Mouse (Mus musculus): Measurements from ENCODE around the gene Sgcd. TPM values are rescaled to one million over a fixed set of nuclear protein-coding genes. Genes with fewer than 3 reads are reported as not detected.
"Not testable (repeated sequence)": the region's sequence is repeated elsewhere in the genome, so short reads cannot be mapped to it uniquely, and the experiment has no call there.

Sgcd gene
- polyA plus RNA-seq, 1 experiment from 2014 or later, result 1.8 TPM

DNA sequence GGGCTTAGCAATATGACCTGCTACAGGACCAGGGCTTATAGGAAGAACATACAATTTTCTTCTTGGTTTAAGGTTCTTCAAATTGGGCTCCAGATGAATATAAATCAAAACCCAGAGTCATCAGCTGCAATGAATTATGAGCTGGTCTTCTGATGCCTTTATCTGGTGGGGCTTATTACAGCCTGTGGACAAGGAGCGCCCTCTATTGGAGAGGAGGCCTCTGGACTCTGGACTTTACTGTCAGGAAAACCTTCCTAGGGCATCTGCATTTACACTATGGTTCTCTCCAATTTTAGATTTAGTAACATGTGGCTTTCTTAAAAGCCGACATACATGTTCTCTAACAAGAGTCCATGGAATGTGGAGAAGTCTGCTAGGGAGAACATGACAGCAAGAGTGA is 98.5 kb downstream of the Sgcd start:
- no peaks in the 10 kb centered on the region for H3K9me3 ChIP-seq (replicated peaks)
- no peaks in the 10 kb centered on the region for H3K4me1 ChIP-seq
- no peak overlapping the region for H3K27ac ChIP-seq (replicated peaks)
- no peaks in the 10 kb centered on the region for H3K36me3 ChIP-seq
- no peak overlapping the region for H3K4me3 ChIP-seq
- no peaks in the 10 kb centered on the region for H3K27me3 ChIP-seq (ENCODE audit: low read depth, poor library complexity, severe bottlenecking)
- 56% methylated on average over 2 of the region's 2 CpGs for whole genome bisulfite sequencing
- peak; percentile 14 for DNase-seq (ENCODE audit: low spot score)

DNA sequence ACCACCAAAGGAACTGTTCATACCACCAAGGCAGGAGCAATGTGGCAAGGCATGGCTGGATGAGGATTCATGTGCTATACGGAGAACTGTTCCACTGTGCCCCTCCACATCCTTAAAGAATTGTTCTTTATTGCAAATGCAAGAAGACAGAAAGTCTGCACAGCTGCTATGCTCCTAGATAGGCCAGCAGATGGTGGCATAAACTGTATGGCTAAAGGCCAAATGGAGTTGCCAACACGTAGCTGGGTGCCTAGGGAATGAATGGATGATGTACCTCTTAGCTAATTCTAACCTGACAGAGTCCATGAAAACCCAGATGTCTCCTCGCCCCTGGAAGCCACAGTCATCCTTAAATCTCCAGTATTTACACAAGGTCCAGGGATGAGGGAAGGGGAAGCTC is 103.5 kb downstream of the Sgcd start:
- no peaks in the 10 kb centered on the region for H3K9me3 ChIP-seq (replicated peaks)
- H3K36me3 ChIP-seq, result no peaks in the 10 kb centered on the region
- H3K27ac ChIP-seq (replicated peaks), result no peak overlapping the region
- no peak for DNase-seq (ENCODE audit: low spot score)
- no peaks in the 10 kb centered on the region for H3K4me1 ChIP-seq
- no peak overlapping the region for H3K4me3 ChIP-seq
- H3K27me3 ChIP-seq (ENCODE audit: low read depth, poor library complexity, severe bottlenecking), result no peaks in the 10 kb centered on the region
- 80% methylated on average over 3 of the region's 3 CpGs for WGBS

DNA sequence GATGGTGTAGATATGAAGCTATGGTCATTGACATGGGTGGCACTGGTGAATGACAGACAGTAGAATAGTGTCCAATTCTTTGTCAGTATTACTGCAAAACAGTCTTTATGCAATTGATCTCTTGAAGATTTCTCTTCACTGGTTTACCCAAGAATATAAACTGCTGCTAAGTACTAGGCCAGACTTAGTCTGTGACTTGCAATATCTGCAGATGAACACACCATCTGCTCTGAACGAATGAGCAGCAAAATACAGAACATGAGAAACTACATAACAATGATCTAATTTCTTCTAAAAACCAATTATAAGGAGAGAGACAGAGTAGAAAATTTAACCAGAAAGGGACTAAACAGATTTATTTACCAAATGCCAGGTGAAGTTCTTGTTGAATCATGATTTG is 105.2 kb downstream of the Sgcd start:
- no peak for DNase-seq (ENCODE audit: low spot score)
- Histone ChIP-seq H3K4me3 (no peak overlapping the region), H3K4me1 (no peaks in the 10 kb centered on the region), H3K36me3 (no peaks in the 10 kb centered on the region), H3K27ac (replicated peaks) (no peak overlapping the region), H3K27me3 (ENCODE audit: low read depth, poor library complexity, severe bottlenecking) (no peaks in the 10 kb centered on the region), H3K9me3 (replicated peaks) (no peaks in the 10 kb centered on the region)
- WGBS, result 81% methylated on average over 1 of the region's 1 CpGs

DNA sequence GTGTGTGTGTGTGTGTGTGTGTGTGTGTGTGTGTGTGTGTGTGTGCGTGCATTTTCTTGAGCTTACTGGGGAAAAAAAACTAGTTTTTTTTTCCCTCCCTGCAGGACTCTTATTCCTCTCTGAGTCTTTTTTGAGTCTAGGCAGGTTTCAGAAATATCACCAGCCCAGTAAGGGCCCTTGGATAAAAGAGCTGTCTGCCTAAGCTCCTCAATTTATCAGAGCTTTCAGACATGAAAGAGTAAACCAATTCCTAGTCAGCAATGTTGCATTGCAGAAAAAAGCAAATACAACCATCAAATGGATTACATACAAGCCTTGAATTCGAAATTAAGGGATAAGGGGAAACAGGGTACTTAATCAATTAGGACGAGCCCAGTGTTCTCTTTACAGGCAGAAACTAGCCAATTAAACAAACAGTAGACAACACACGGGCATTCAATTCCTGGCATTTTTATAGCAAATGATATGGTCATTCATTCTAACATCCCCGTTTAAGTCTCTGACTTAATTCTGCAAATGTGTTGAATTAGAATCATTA is 112.1 kb downstream of the Sgcd start:
- Histone ChIP-seq H3K27me3 (ENCODE audit: low read depth, poor library complexity, severe bottlenecking) (no peaks in the 10 kb centered on the region), H3K9me3 (replicated peaks) (no peaks in the 10 kb centered on the region), H3K4me1 (no peaks in the 10 kb centered on the region), H3K4me3 (no peak overlapping the region), H3K27ac (replicated peaks) (no peak overlapping the region), H3K36me3 (no peaks in the 10 kb centered on the region)
- DNase-seq (ENCODE audit: low spot score), result no peak
- WGBS, result 69% methylated on average over 5 of the region's 5 CpGs

DNA sequence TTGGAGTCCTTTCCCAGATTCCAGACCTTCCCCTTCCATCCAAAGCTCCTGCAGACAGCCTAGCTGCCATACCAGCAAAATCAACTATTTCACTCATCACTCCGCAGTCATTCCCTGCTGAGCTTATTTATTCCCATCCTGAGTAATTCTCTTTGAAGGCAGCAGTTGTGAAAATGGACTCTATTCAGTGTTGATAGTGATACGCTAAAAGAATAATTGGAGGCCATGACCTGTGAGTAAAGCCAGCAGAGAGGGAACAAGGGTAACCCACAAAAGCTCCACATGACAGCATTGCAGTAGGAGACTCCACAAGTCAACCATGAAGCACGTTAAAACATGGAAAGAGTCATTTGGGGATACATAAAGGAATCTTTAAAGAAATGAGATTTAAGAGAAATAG is 142.9 kb downstream of the Sgcd start:
- H3K4me1 ChIP-seq, result peaks cover 12% of the 10 kb centered on the region
- no peak overlapping the region for H3K4me3 ChIP-seq
- peaks cover 23% of the 10 kb centered on the region for H3K27me3 ChIP-seq (ENCODE audit: low read depth, poor library complexity, severe bottlenecking)
- WGBS, result 18% methylated on average over 3 of the region's 3 CpGs
- H3K27ac ChIP-seq (replicated peaks), result no peak overlapping the region
- DNase-seq (ENCODE audit: low spot score), result peak; percentile 20
- H3K36me3 ChIP-seq, result no peaks in the 10 kb centered on the region
- H3K9me3 ChIP-seq (replicated peaks), result no peaks in the 10 kb centered on the region

DNA sequence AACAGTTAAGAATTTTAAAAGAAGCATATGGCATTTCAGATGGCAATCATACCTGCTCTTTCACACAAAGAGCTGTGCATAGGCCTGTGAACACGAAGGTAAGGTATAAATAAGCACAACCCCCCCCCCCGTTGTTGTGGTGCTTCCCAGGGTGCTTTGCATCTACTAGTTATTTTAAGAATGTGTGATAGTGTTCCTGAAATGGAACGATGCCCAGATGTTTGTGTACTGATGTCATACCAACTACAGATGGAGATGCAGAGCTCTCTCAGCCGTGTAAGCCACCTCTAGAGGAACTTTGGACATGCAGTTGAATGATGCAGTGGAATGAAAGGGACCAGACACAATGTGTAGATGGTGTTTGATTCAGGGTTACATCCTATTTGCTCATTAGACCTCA is 155.5 kb downstream of the Sgcd start:
- Histone ChIP-seq H3K4me1 (peaks cover 2% of the 10 kb centered on the region; the same call in 1 of the 2 replicates), H3K36me3 (no peaks in the 10 kb centered on the region), H3K27ac (replicated peaks) (no peak overlapping the region), H3K4me3 (no peak overlapping the region), H3K9me3 (replicated peaks) (no peaks in the 10 kb centered on the region), H3K27me3 (ENCODE audit: low read depth, poor library complexity, severe bottlenecking) (no peaks in the 10 kb centered on the region)
- WGBS, result 79% methylated on average over 4 of the region's 4 CpGs
- DNase-seq (ENCODE audit: low spot score), result no peak

DNA sequence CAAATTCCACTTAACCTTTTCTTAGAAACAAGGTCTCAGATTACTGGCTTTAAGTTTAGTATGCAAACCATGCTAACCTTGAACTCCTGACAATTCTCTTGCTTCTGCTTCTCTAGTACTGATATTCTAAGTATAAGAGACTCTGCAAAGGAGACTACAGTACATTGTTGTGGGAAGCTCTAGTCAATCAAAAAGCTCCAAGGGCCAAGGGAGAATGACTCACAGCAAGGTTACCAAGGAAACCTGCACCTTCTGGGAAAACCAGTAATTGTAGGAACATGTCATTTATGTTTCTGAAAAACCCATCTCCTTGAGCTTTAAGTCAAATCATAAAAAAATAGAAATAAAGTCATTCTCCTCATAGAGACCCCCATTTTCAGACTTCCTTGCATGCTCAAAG is 178.5 kb downstream of the Sgcd start:
- H3K27me3 ChIP-seq (ENCODE audit: low read depth, poor library complexity, severe bottlenecking), result no peaks in the 10 kb centered on the region

DNA sequence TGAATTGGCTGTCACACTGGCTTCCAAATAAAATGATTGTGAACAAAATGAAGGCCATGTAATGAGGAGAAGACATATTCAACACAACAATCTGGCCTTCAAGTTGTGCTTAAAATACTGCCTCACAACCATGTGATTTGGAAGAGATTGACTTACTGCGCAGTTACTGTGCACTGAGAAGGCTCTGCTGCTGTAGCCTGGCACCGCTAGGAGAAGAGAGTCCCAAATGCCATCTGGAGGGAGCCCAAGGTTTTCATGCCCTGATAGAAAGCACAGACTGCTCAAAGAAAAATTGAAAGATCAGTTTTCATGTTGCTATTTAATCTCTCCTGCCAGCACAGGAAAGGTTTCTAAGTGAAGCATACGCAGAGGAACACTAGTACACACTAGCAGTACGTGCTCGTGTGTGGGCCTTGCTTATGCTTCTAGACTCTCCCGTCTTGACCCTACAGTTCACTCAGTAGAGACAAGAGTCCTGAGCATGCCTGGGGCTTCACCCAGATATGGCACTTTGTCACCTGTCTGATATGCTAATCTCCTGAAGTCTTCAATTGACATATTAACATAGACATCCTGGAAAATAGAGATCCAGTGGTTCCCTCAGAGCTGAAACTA is 184.6 kb downstream of the Sgcd start:
- no peak for DNase-seq (ENCODE audit: low spot score)
- Histone ChIP-seq H3K4me1 (no peaks in the 10 kb centered on the region), H3K4me3 (no peak overlapping the region), H3K27me3 (ENCODE audit: low read depth, poor library complexity, severe bottlenecking) (no peaks in the 10 kb centered on the region), H3K9me3 (replicated peaks) (no peaks in the 10 kb centered on the region), H3K27ac (replicated peaks) (no peak overlapping the region), H3K36me3 (no peaks in the 10 kb centered on the region)
- 91% methylated on average over 6 of the region's 6 CpGs for WGBS

More for the DNA sequence above, 178.5 kb downstream of the Sgcd start:
- Histone ChIP-seq H3K9me3 (replicated peaks) (0 out of 2 replicates have a peak, but pooled peaks cover 7% of the 10 kb centered on the region), H3K4me3 (no peak overlapping the region), H3K4me1 (no peaks in the 10 kb centered on the region), H3K27ac (replicated peaks) (no peak overlapping the region), H3K36me3 (no peaks in the 10 kb centered on the region)
- DNase-seq (ENCODE audit: low spot score), result no peak

DNA sequence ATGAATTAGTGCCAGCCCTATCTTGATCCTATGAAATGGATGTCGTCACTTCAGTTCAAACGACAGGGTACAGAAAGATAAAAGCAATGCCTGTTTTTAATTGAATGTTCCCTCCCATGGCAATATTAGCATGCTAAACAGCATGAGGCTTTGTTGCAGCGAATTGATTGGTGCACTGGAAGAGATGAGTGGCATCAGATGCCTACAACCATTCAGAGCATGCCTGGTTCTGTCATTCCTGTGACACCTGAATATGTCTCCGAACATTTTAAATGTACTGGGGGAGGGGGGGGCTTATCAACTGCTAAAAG is 210.9 kb downstream of the Sgcd start:
- Histone ChIP-seq H3K4me3 (no peak overlapping the region), H3K27me3 (ENCODE audit: low read depth, poor library complexity, severe bottlenecking) (no peaks in the 10 kb centered on the region), H3K36me3 (no peaks in the 10 kb centered on the region), H3K9me3 (replicated peaks) (no peaks in the 10 kb centered on the region), H3K27ac (replicated peaks) (no peak overlapping the region), H3K4me1 (peaks cover 3% of the 10 kb centered on the region; the same call in 1 of the 2 replicates)
- WGBS, result 74% methylated on average over 4 of the region's 4 CpGs
- DNase-seq (ENCODE audit: low spot score), result no peak

DNA sequence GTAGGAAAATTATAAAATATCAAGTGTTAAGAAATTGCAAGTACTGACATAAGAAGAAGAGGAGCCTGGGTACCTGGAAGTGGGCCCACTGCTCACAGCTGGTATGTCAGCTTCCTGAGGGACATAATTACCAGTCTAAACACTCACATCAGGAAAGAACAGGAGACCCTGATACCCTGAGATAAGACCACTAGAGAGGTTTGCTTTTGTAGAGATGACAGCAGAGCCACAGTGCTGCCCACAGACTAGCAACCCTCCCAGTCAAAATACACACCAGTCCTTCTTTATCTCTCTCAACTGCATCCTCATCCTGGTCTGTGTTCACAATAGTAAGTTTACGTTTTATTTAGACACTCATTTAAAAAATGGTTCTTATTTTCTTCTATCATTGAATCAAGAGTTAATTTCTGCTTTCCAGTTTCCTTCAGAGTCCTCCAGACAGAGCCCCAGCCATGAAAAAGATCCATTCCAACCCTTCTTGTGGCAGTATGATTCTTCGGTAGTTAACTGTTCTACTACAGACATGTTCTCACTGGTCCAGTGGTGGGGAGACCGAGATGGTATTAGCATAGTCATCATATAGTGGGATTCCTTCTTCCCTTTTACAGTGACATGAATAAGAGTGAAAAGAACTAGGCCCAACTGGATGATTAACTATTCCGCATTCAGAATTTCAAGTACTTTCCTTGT is 211.4 kb downstream of the Sgcd start:
- no peak for DNase-seq (ENCODE audit: low spot score)

DNA sequence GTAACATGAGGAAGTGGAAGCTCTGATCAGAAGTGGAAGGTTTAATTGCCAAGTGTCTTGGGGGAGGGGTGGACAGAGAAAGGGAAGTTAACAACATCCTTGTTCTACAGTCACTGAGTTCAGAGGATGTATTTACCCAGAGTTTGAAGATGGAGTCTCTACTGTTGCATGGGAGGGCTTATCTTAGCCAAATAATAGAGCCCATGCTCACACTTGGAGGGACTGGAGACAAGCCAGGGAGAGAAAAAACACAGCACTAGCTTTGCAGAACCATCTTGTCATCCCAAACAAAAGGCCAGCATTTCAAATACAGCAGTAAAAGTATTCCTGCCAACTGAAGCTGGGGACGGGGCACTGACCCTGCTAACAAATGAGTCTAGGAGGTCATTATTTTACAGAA is 212.8 kb downstream of the Sgcd start:
- Histone ChIP-seq H3K36me3 (no peaks in the 10 kb centered on the region), H3K27me3 (ENCODE audit: low read depth, poor library complexity, severe bottlenecking) (no peaks in the 10 kb centered on the region), H3K4me3 (no peak overlapping the region), H3K4me1 (peaks cover 3% of the 10 kb centered on the region; the same call in 1 of the 2 replicates), H3K27ac (replicated peaks) (no peak overlapping the region), H3K9me3 (replicated peaks) (no peaks in the 10 kb centered on the region)
- no peak for DNase-seq (ENCODE audit: low spot score)
- WGBS, result 53% methylated on average over 1 of the region's 1 CpGs

More for the DNA sequence above, 211.4 kb downstream of the Sgcd start:
- Histone ChIP-seq H3K27me3 (ENCODE audit: low read depth, poor library complexity, severe bottlenecking) (no peaks in the 10 kb centered on the region), H3K36me3 (no peaks in the 10 kb centered on the region), H3K9me3 (replicated peaks) (no peaks in the 10 kb centered on the region), H3K4me3 (no peak overlapping the region), H3K4me1 (peaks cover 3% of the 10 kb centered on the region; the same call in 1 of the 2 replicates), H3K27ac (replicated peaks) (no peak overlapping the region)
- WGBS, result 92% methylated on average over 4 of the region's 4 CpGs

DNA sequence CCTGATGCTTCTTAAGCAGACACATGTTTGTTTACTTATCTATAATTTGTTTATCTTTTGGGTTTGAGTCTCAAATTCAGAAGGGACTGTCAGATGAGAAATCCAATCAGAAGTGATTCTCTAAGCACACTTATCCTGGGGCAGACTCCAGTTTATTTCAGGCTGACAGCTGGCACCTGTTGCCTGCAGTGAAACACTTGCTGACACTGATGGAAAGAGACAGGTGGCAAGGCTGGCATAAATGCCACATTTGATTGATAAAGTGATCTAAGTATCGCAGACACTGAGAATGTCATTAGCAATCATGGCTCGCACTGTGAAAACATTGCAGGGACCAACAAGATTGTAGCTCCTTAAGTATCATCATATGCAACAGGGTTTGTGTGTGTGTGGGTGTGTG is 222.9 kb downstream of the Sgcd start:
- Histone ChIP-seq H3K27me3 (ENCODE audit: low read depth, poor library complexity, severe bottlenecking) (no peaks in the 10 kb centered on the region), H3K4me3 (no peak overlapping the region), H3K4me1 (no peaks in the 10 kb centered on the region), H3K27ac (replicated peaks) (no peak overlapping the region), H3K36me3 (no peaks in the 10 kb centered on the region), H3K9me3 (replicated peaks) (no peaks in the 10 kb centered on the region)
- DNase-seq (ENCODE audit: low spot score), result no peak
- 93% methylated on average over 2 of the region's 2 CpGs for WGBS

DNA sequence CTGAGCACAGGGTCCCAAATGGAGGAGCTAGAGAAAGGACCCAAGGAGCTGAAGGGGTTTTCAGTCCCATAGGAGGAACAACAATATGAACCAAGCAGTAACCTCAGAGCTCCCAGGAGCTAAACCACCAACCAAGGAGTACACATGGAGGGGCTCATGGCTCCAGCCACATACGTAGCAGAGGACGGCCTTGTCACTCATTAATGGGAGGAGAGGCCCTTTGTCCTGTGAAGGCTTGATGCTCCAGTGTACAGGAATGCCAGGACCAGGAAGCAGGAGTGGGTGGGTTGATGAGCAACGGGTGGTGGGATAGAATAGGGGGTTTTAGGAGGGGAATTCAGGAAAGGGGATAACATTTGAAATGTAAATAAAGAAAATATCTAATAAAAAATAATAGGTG is 225.2 kb downstream of the Sgcd start:
- not testable (repeated sequence) for H3K27me3 ChIP-seq (ENCODE audit: low read depth, poor library complexity, severe bottlenecking); H3K4me1 ChIP-seq; H3K27ac ChIP-seq (replicated peaks); H3K4me3 ChIP-seq; H3K36me3 ChIP-seq; DNase-seq (ENCODE audit: low spot score); H3K9me3 ChIP-seq (replicated peaks)
- 88% methylated on average over 3 of the region's 3 CpGs for WGBS
